Mouse (Mus musculus): Measurements from ENCODE around the gene Lysmd4. TPM values are rescaled to one million over a fixed set of nuclear protein-coding genes. Genes with fewer than 3 reads are reported as not detected.

The Lysmd4 gene
- polyA plus RNA-seq, 1 experiment from 2014 or later = 14.9 TPM

GRCm38 (mm10) chr7:67344443-67344842 is 122.1 kb downstream of the Lysmd4 start:
- Histone ChIP-seq H3K27ac (ENCODE audit: poor library complexity, severe bottlenecking) (no peak overlapping the region), H3K4me3 (no peak overlapping the region), H3K9ac (no peak overlapping the region), H3K4me2 (no peak overlapping the region), H3K4me1 (replicated peaks) (no peaks in the 10 kb centered on the region), H3K9me3 (replicated peaks) (no peaks in the 10 kb centered on the region), H3K27me3 (replicated peaks) (no peaks in the 10 kb centered on the region), H3K36me3 (peaks cover 15% of the 10 kb centered on the region)
- WGBS = 86% methylated on average over 1 of the region's 1 CpGs
- ATAC-seq (ENCODE audit: insufficient number of reproducible peaks, low FRiP score) = no peak

DNA sequence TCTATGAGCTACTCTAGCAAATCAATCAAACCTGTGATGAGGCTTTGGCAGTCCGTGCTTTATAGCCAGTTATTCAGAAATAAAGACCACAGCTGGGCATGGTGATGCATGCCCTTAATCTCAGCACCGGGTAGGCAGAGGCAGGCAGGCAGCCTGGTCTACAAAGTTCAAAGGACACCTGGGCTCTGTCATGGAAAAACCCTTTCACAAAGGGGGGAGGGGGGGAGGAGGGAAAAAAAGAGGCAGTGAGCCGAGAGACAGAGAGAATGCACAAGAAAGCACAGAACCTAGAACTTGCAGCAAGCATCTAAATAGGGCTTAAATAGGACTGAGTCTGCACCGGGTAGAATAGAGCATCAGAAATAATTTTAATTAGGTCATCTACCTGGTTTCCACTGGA is 130.6 kb downstream of the Lysmd4 start:
- no peak overlapping the region for H3K4me2 ChIP-seq
- peaks cover 7% of the 10 kb centered on the region for H3K36me3 ChIP-seq
- peaks cover 5% of the 10 kb centered on the region for H3K9me3 ChIP-seq (replicated peaks)
- no peaks in the 10 kb centered on the region for H3K27me3 ChIP-seq (replicated peaks)
- no peak for ATAC-seq (ENCODE audit: insufficient number of reproducible peaks, low FRiP score)
- H3K27ac ChIP-seq (ENCODE audit: poor library complexity, severe bottlenecking) = no peak overlapping the region
- no peak overlapping the region for H3K4me3 ChIP-seq
- WGBS = 77% methylated on average over 4 of the region's 4 CpGs
- H3K4me1 ChIP-seq (replicated peaks) = no peaks in the 10 kb centered on the region
- no peak overlapping the region for H3K9ac ChIP-seq

DNA sequence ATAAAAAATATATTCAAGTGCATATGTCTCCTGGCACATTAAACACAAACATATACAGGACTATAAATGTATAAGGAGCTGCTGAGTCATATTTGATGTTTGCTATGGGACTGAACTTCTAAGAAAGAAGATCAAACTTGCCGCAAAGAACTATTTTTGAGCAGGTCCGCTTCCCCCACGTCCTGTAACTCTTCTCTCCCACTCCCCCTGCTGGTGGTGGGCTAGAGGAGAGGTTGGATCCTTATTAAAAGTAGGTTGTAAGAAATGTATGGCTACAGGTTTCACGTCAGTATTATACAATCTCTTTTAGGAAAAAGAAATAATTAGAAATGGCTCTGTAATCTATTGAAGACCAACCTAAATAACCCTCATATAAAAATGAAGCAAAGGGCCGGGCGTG is 131.3 kb downstream of the Lysmd4 start:
- H3K9ac ChIP-seq = no peak overlapping the region
- H3K27ac ChIP-seq (ENCODE audit: poor library complexity, severe bottlenecking) = no peak overlapping the region
- no peaks in the 10 kb centered on the region for H3K4me1 ChIP-seq (replicated peaks)
- WGBS = 86% methylated on average over 6 of the region's 6 CpGs
- H3K9me3 ChIP-seq (replicated peaks) = peaks cover 5% of the 10 kb centered on the region
- H3K4me2 ChIP-seq = no peak overlapping the region
- H3K4me3 ChIP-seq = no peak overlapping the region
- peaks cover 7% of the 10 kb centered on the region for H3K36me3 ChIP-seq
- no peaks in the 10 kb centered on the region for H3K27me3 ChIP-seq (replicated peaks)
- ATAC-seq (ENCODE audit: insufficient number of reproducible peaks, low FRiP score) = no peak

GRCm38 (mm10) chr7:67355870-67356269 is 133.5 kb downstream of the Lysmd4 start:
- no peak for ATAC-seq (ENCODE audit: insufficient number of reproducible peaks, low FRiP score)
- no peaks in the 10 kb centered on the region for H3K27me3 ChIP-seq (replicated peaks)
- H3K36me3 ChIP-seq = peaks cover 7% of the 10 kb centered on the region
- no peak overlapping the region for H3K27ac ChIP-seq (ENCODE audit: poor library complexity, severe bottlenecking)
- H3K4me3 ChIP-seq = no peak overlapping the region
- no peak overlapping the region for H3K9ac ChIP-seq
- WGBS = 90% methylated on average over 5 of the region's 5 CpGs
- peaks cover 5% of the 10 kb centered on the region for H3K9me3 ChIP-seq (replicated peaks)
- H3K4me2 ChIP-seq = no peak overlapping the region
- H3K4me1 ChIP-seq (replicated peaks) = peaks cover 8% of the 10 kb centered on the region

Other genes with a start within 250 kb of the Lysmd4 start
- 93.6 and 105 TPM in 2 replicates for gene Mef2a, start 150.3 kb downstream of the Lysmd4 start, polyA plus RNA-seq (2016; fragmentation: Nextera tagmentation; extraction: Ambion mirVana)